Mouse (Mus musculus) hindbrain, embryonic 10.5 days (tissue): Measurements from ENCODE around the gene Sf3a3. TPM values are rescaled to one million over a fixed set of nuclear protein-coding genes. Genes with fewer than 3 reads are reported as not detected.

Source experiments
- DNase-seq: peaks from one replicate; pipeline ENCODE4 v3.0.0-alpha.2; 2017; ENCODE audit warnings: low spot score
- H3K27ac ChIP-seq: fragments of 300-500 bp; sonication (generic); 2 replicates; pipeline ENCODE4 v1.5.1; 2016; ENCODE audit warnings: mild to moderate bottlenecking, moderate library complexity
- H3K27me3 ChIP-seq: fragments of 300-500 bp; sonication (generic); 2 replicates; pipeline ENCODE4 v1.6.1; 2016; ENCODE audit warnings: mild to moderate bottlenecking; ENCODE audit not compliant: poor library complexity, insufficient read depth, severe bottlenecking
- H3K36me3 ChIP-seq: fragments of 300-500 bp; sonication (generic); 2 replicates; pipeline ENCODE4 v1.6.1; 2016; ENCODE audit warnings: mild to moderate bottlenecking, moderate library complexity
- H3K4me1 ChIP-seq: fragments of 300-500 bp; sonication (generic); replicated peaks from 2 replicates; pipeline ENCODE4 v1.6.1; 2016; ENCODE audit warnings: mild to moderate bottlenecking
- H3K4me3 ChIP-seq: fragments of 300-500 bp; sonication (generic); 2 replicates; pipeline ENCODE4 v1.5.1; 2016; ENCODE audit warnings: mild to moderate bottlenecking, moderate library complexity
- H3K9me3 ChIP-seq: fragments of 300-500 bp; sonication (generic); 2 replicates; pipeline ENCODE4 v1.6.1; 2016; ENCODE audit warnings: mild to moderate bottlenecking, moderate library complexity
- WGBS: fragments of 180-500 bp; shearing (Covaris S2); methylation state at CpG from one replicate; pipeline ENCODE4 v1.1.7; 2016; 5-methylcytosine and 5-hydroxymethylcytosine counted together
- polyA plus RNA-seq: library from polyadenylated mRNA; unstranded; fragments of >200 nt; fragmentation: Nextera tagmentation; extraction: Ambion mirVana; gene quantifications from 2 replicates; pipeline ENCODE4 v1.2.1, GENCODE M21; 2016

Sf3a3 gene
- polyA plus RNA-seq, 1 experiment from 2014 or later: 221 TPM

DNA sequence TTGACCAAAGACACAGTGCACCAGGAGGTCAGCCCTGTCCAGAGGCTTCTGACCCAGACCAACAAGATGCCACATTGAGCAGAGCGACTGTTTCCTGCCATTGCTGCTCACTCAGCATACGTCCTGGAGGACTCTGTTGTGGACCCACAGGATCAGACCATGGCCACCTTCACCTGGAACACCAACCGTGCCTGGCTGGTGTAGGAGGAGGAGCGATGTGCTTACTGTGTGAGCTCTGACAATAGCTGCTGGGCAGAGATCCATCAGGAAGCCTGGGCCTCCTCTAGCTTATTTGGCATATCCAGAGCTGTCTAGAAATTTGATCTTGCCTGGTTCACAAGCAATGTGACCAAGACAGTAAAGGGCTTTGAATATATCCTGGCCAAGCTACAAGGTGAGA is 4.5 kb downstream of the Sf3a3 start:
- no peaks in the 10 kb centered on the region for H3K27me3 ChIP-seq
- no peak overlapping the region for H3K4me3 ChIP-seq
- peaks cover 85% of the 10 kb centered on the region for H3K36me3 ChIP-seq
- no peak for DNase-seq
- H3K4me1 ChIP-seq: peaks cover 19% of the 10 kb centered on the region
- 93% methylated on average over 4 of the region's 4 CpGs for WGBS
- H3K9me3 ChIP-seq: no peaks in the 10 kb centered on the region
- H3K27ac ChIP-seq: no peak overlapping the region

DNA sequence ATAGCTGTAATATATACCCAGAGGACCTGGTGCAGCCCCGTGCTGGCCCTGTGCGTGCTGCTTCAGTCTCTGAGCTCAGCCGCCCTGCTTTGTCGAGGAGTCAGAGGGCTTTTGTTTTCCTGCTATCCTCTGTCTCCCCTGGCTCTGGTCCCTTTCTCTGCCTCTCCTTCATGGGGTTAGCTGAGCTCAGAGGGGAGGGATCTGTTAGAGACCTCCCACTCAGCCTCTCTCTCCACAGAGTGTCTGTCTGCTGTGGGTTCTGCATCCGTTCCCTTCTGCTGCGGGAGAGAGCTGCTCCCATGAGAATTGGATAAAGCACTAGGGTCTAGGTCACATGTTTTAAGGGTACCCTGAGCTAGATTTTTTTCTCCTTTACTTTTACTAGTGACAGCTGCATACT is 11.5 kb downstream of the Sf3a3 start:
- no peak for DNase-seq
- H3K36me3 ChIP-seq: peaks cover 100% of the 10 kb centered on the region
- H3K27ac ChIP-seq: no peak overlapping the region
- H3K9me3 ChIP-seq: no peaks in the 10 kb centered on the region
- H3K4me1 ChIP-seq: no peaks in the 10 kb centered on the region
- H3K4me3 ChIP-seq: no peak overlapping the region
- H3K27me3 ChIP-seq: no peaks in the 10 kb centered on the region
- 92% methylated on average over 6 of the region's 6 CpGs for WGBS

DNA sequence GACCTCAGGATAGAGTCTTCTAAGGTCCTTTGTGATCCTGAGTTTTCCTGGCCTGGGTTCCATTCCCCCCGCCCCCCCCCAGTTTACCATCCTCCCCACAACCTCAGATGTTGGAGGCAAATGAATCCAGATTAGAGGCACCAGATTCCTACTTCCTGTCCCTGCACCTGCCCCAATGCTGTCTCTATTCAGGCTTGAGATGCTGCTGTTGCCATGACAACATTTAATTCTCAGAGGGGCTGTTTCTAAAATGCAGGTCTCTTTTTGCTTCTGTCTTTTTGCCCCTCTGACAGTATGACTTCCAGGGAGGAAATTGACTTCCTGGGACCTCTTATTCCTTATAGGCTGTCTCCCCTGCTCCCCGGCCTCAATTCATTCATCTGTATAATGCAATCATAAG is 22.4 kb downstream of the Sf3a3 start:
- no peak for DNase-seq
- H3K4me1 ChIP-seq: peaks cover 26% of the 10 kb centered on the region

DNA sequence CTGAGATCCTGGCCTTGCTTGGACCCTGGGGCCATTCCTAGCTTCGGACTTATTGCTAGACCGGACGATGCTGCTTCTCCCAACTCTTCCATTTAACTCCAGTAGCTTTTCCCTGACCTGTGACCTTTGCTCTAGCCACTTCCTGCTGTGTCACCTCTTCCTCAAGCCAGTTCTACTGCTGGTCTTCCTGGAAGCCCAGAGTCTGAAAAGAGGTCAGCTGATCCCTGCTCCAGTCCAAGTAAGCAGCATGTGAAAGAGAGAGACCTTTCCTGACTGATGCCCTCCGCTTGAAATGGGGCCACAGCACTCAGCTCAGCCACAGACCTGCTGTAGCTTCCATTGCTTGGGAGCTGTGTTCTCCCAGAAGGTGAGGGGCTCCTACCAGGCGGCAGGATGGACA is 22.9 kb downstream of the Sf3a3 start:
- H3K9me3 ChIP-seq: no peaks in the 10 kb centered on the region
- H3K4me1 ChIP-seq: peaks cover 31% of the 10 kb centered on the region
- DNase-seq: no peak
- no peak overlapping the region for H3K4me3 ChIP-seq
- H3K36me3 ChIP-seq: peaks cover 19% of the 10 kb centered on the region
- WGBS: 78% methylated on average over 5 of the region's 5 CpGs
- no peaks in the 10 kb centered on the region for H3K27me3 ChIP-seq
- H3K27ac ChIP-seq: no peak overlapping the region

More for the DNA sequence above, 22.4 kb downstream of the Sf3a3 start:
- WGBS: 83% methylated on average over 2 of the region's 2 CpGs
- H3K36me3 ChIP-seq: peaks cover 24% of the 10 kb centered on the region
- H3K4me3 ChIP-seq: no peak overlapping the region
- no peak overlapping the region for H3K27ac ChIP-seq
- H3K27me3 ChIP-seq: no peaks in the 10 kb centered on the region
- H3K9me3 ChIP-seq: no peaks in the 10 kb centered on the region

DNA sequence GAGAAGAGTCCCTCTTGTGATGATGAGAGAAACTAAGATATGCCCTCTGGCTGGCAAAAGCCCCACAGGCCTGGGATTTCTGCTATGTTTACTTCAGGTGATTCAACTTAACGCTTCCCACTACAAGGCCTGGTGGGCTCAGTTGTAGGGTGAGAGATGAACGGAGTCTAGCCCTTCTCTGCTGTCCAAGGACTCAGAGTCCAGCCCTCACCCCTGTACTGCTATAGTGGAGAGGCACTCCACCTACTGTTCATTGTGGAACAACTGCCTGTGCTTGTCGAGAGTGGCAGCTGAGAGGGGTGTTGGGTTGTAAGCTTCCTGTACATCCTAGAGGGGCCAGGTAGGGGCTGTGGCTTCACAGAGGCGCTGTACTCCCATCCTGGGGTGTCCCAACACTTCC is 23.4 kb downstream of the Sf3a3 start:
- DNase-seq: no peak
- peaks cover 31% of the 10 kb centered on the region for H3K4me1 ChIP-seq
- 63% methylated on average over 4 of the region's 4 CpGs for WGBS

DNA sequence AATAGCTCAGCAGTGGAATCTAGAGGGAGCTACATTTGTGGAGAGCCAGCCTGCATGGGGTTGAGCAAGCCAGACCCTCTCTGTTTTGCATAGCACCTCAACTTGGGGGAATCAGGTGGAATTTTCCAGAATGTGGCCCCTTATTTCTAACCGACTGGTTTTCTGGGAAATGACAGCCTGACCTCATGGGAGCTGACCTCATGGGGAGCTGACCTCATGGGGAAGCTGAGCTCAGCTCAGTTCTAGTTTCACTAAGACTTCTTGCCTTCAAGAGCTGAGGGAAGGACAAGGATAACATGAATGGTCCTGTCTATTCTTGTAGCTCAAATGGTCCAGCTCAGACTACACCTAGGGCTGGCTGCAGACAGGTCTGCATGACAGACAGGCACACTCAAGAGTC is 24.2 kb downstream of the Sf3a3 start:
- Histone ChIP-seq H3K9me3 (no peaks in the 10 kb centered on the region), H3K27ac (no peak overlapping the region), H3K36me3 (peaks cover 6% of the 10 kb centered on the region), H3K4me3 (no peak overlapping the region), H3K4me1 (peaks cover 31% of the 10 kb centered on the region), H3K27me3 (peaks cover 3% of the 10 kb centered on the region; the same call in 1 of the 2 replicates)
- no peak for DNase-seq
- WGBS: 60% methylated on average over 1 of the region's 1 CpGs

More for the DNA sequence above, 23.4 kb downstream of the Sf3a3 start:
- no peaks in the 10 kb centered on the region for H3K27me3 ChIP-seq
- H3K9me3 ChIP-seq: no peaks in the 10 kb centered on the region
- peaks cover 14% of the 10 kb centered on the region for H3K36me3 ChIP-seq
- H3K27ac ChIP-seq: no peak overlapping the region
- H3K4me3 ChIP-seq: no peak overlapping the region

DNA sequence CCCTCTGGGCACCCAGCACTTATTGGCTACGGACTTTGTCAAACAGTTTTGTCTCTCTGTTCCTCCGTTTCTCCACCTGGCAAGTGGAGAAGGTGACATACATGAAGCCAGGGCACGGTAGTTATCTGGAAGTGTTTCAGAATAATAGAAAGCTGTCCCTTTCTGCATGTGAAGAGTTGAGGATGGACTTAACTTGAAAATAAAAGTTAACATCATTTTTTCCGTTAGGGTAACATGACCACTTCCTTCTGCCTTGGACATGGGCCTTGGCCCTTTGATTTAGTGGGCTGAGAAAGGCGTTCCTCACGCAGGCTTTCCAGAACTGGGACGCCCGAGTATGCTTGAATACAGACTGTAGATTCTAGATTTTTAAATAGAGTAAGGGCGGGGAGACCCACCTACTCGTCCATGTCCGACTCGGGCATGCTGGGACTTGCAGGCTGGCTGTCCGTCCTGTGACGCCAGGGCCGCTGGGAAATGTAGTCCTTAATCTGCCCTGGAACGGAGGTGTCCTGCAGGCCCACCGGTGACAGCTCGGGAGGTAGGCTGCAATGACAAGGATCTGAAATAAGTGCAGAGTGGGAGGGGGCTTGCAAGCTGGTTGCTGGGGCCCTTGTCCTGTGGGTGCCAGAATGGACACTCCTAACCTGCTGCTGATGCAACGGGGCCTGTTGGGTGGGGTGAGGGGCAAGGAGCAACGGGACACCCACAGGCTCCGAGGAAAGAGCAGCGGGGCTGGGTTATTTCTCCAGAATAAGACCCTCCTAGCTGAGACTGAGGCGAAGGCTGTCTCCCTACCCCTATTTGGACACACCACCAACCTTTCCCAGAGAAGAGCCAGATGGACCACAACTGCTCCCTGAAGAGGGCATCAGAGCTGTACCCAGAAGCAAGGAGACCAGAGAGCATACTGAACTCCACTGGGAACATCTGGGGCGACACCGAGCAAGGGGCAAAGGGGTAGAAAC is 27.1 kb downstream of the Sf3a3 start, which contains the start of gene Inpp5b:
TSS of gene Inpp5b (plus strand) at position 475 of the 968 bp plus-strand sequence.
- peak; percentile 74 for DNase-seq
- peak within 1 kb of the TSS; percentile 86 for H3K27ac ChIP-seq
- peaks cover 8% of the 10 kb centered on the region; the same call in 1 of the 2 replicates for H3K27me3 ChIP-seq
- peak within 1 kb of the TSS; percentile 64 for H3K4me3 ChIP-seq
- H3K9me3 ChIP-seq: no peaks in the 10 kb centered on the region
- no peaks in the 10 kb centered on the region for H3K36me3 ChIP-seq
- 20% methylated on average over 25 of the region's 25 CpGs for WGBS
- peaks cover 25% of the 10 kb centered on the region for H3K4me1 ChIP-seq

DNA sequence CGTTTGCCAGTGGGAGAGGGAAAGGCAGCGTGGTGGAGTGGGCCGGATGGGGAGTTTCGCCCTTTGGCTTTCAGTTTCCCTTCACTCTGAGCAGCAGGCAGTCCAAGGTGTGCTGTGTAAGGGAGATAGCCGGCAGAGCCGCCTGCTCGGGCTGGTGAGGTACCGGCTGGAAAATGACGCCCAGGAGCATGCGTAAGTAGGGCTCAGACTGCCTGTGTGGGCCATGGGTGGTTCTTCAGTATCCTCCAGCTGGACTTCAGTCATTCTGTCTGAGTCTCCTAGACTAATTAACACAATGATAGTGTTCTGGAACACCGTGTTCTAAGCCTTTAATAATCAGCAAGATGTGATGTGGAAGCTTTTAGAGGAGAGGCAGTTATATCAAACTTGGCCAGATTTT is 28.3 kb downstream of the Sf3a3 start:
- Histone ChIP-seq H3K27me3 (peaks cover 8% of the 10 kb centered on the region; the same call in 1 of the 2 replicates), H3K4me3 (no peak overlapping the region), H3K9me3 (no peaks in the 10 kb centered on the region), H3K36me3 (no peaks in the 10 kb centered on the region), H3K27ac (no peak overlapping the region), H3K4me1 (peaks cover 15% of the 10 kb centered on the region)
- DNase-seq: no peak
- 87% methylated on average over 11 of the region's 11 CpGs for WGBS

DNA sequence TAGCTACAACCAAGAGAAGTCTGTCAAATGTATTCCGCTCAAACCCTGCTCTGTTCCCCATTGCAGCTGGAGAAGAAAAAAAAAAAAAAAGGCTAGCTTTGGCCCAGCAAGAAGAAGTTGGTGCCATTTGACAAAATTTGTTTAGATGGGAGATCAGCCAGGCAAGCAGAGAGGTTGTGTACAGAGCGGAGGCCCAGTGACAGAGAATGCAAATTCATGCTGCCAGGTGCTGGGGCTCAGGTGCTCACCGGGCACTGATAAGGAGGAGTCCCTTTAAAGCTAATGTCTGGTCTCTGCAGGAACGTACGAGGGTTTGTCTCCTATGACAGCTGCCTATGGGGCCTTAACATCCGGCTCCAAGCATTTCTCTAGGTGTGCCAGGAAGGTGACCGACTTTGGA is 32.0 kb downstream of the Sf3a3 start:
- WGBS: 81% methylated on average over 7 of the region's 7 CpGs
- Histone ChIP-seq H3K4me1 (peaks cover 16% of the 10 kb centered on the region), H3K36me3 (no peaks in the 10 kb centered on the region), H3K4me3 (no peak overlapping the region), H3K27me3 (peaks cover 30% of the 10 kb centered on the region), H3K9me3 (no peaks in the 10 kb centered on the region), H3K27ac (no peak overlapping the region)
- no peak for DNase-seq

DNA sequence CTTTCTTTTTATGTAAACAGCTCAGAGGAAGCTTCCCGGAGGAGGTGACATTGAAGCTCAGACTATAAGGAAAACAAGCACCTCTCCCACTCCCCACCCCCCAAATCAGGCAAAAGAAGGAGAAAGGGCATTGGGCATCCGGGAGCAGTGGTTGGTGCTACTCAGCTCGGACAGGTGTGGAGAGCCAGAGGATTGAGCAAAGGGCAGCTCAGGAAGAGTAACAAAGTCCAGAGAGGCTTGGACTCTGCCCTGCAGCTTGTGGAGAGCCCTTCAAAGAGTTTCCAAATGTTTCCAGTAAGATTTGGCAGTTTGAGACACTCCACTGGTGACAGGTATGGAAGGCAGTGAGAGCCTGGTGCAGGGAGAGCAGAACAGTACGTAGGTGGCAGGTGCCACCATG is 33.3 kb downstream of the Sf3a3 start:
- DNase-seq: no peak
- H3K36me3 ChIP-seq: no peaks in the 10 kb centered on the region
- peaks cover 30% of the 10 kb centered on the region for H3K27me3 ChIP-seq
- 65% methylated on average over 4 of the region's 4 CpGs for WGBS
- H3K4me1 ChIP-seq: peaks cover 19% of the 10 kb centered on the region
- no peaks in the 10 kb centered on the region for H3K9me3 ChIP-seq
- H3K4me3 ChIP-seq: no peak overlapping the region
- no peak overlapping the region for H3K27ac ChIP-seq

DNA sequence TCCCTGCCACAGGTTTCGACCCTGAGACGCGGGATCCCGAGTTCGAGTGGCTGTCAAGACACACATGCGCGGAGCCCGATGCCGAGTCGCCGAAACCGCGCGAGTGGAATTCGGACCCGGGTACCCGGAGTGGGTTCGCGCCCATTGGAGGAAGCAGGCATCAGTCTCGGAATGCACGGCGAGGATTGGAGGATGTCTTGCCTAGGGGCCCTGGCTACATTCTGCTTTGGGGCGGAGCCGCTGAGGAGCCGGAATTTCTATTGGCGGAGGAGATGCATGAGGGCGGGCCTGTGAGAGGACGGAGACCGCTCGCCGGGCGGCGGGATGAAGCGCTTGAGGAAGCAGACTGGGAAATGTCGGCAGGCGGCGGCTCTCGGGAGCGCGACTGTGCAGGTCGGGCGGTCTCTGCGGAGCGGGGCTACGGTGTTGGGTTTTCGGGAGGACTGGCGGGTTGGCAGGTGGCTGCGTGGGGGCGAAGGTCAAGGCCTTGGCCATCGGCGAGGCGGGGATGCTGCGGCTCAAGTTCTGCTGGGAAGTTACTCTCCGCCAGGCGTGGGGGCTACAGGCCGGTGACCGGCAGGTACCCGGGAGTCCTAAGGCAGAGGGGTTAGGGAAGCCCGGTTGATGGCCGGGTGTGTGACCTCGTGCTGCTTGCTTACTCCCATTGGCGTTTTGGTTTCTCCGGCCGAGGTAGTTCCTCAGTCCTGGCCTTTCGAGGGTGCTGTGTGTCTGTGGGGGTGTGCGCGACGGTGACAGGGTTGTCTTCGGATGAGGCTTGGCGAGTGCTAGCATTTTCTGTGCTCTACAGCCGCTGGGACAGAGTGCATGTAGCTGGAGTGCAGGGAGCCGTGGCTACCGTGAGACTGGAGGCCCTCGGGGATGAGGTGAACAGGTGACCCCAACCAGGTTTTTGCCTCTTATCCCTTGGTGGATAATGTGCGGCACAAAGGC is 37.0 kb downstream of the Sf3a3 start:
- under 1% methylated on average over 75 of the region's 75 CpGs for WGBS
- Histone ChIP-seq H3K4me3 (peak overlapping the region; percentile 89), H3K4me1 (peaks cover 26% of the 10 kb centered on the region), H3K27ac (peak overlapping the region; percentile 85), H3K36me3 (no peaks in the 10 kb centered on the region), H3K27me3 (peaks cover 22% of the 10 kb centered on the region), H3K9me3 (no peaks in the 10 kb centered on the region)
- peak; percentile 97 for DNase-seq

DNA sequence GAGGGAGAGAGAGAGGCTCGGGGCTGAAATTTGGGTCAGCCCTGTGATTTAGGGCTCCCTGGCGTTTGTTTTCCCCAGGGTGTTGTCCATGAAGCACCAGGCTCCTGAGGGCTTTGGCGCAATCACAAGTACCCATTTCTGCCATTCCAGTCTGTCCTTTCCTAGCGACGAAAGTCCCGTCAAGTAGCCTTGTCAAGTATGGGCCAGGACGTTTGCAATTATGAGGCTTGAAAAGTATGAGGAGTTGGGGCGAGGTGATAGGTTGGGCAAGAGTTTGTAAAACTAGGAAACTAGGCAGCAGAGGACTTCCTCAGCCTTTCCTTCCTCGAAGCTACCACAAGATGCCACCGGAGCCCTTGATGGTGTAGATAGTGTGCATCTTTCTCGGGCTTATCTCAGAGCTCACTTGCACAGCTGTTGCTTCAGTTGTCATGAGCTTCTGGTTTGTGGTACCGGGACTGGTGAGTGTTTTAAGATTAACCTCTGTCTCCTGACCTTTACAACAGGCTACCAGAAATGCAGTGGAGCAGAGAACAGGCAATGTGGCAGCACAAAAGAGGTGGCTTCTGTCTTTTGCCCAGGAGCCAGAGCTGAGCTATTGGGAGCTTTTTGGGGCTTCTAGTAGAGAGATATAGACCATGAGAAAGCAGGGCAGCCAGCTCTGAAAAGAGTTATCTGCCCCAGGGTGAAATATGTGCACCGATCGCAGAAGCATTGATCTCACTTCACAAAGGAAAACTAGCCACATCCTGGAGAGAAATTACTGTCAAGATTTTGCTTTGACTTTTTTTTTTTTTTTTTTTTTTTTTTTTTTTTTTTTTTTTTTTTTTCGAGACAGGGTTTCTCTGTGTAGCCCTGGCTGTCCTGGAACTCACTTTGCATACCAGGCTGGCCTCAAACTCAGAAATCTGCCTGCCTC is 38.0 kb downstream of the Sf3a3 start:
- 18% methylated on average over 15 of the region's 15 CpGs for WGBS
- Histone ChIP-seq H3K27me3 (peaks cover 22% of the 10 kb centered on the region), H3K4me3 (peak overlapping the region; percentile 89), H3K27ac (peak overlapping the region; percentile 85; the same call in 1 of the 2 replicates), H3K4me1 (peaks cover 26% of the 10 kb centered on the region), H3K9me3 (no peaks in the 10 kb centered on the region), H3K36me3 (no peaks in the 10 kb centered on the region)
- peak; percentile 7 for DNase-seq
